Mouse (Mus musculus): ENCODE results near the gene Akap13. TPM values are rescaled to one million over a fixed set of nuclear protein-coding genes. Genes with fewer than 3 reads are reported as not detected.
A peak's percentile ranks its signal among the peaks of the same experiment; 100 is the strongest.

The Akap13 gene
- polyA plus RNA-seq, 1 experiment from 2014 or later = 17.4 TPM

DNA sequence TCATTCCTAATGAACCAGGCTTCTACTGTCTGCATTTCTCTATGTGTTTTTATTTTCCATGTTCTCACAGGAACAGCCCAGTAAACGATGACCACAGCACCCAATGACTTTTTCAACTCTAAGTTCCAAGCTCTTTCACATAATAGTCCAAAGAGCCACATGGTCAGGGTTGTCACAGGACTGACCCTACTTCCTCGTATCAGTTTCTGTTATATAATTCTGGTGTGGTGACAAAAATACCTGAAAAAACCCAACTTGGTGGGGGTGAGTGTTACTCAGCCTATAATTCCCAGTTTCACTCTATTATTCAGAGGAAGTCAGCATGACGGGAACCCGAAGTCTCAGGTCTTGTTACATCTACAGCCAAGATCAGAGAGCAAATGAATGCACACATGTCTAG is 45.5 kb downstream of the Akap13 start:
- H3K27me3 ChIP-seq (replicated peaks; ENCODE audit: control insufficient read depth, insufficient read depth, low read length) = no peaks in the 10 kb centered on the region
- WGBS = 71% methylated on average over 4 of the region's 4 CpGs
- H3K4me2 ChIP-seq (replicated peaks; ENCODE audit: low read depth) = no peak overlapping the region
- no peak for ATAC-seq
- H3K36me3 ChIP-seq (ENCODE audit: control insufficient read depth, insufficient read depth) = no peaks in the 10 kb centered on the region
- no peaks in the 10 kb centered on the region for H3K9me3 ChIP-seq (ENCODE audit: control insufficient read depth)
- TF ChIP-seq CTCF (IDR thresholded peaks at IDR 0.05; ENCODE audit: low read depth) = no peak
- peaks cover 17% of the 10 kb centered on the region; the same call in 1 of the 2 replicates for H3K4me1 ChIP-seq (replicated peaks; ENCODE audit: control insufficient read depth, insufficient read depth, low read length)
- H3K9ac ChIP-seq (ENCODE audit: low read depth, low read length) = no peak overlapping the region
- H3K27ac ChIP-seq (ENCODE audit: low read depth, low read length) = peak overlapping the region; percentile 23
- no peak overlapping the region for H3K4me3 ChIP-seq (ENCODE audit: low read depth, low read length)

GRCm38 (mm10) chr7:75504524-75504923 is 49.2 kb downstream of the Akap13 start:
- no peak overlapping the region for H3K4me3 ChIP-seq (ENCODE audit: low read depth, low read length)
- no peak overlapping the region for H3K9ac ChIP-seq (ENCODE audit: low read depth, low read length)
- H3K27me3 ChIP-seq (replicated peaks; ENCODE audit: control insufficient read depth, insufficient read depth, low read length) = no peaks in the 10 kb centered on the region
- no peaks in the 10 kb centered on the region for H3K36me3 ChIP-seq (ENCODE audit: control insufficient read depth, insufficient read depth)
- 31% methylated on average over 2 of the region's 2 CpGs for WGBS
- H3K9me3 ChIP-seq (ENCODE audit: control insufficient read depth) = no peaks in the 10 kb centered on the region
- TF ChIP-seq CTCF (IDR thresholded peaks at IDR 0.05; ENCODE audit: low read depth) = 0 out of 2 replicates have a peak, but pooled peaks have one; percentile 11
- ATAC-seq = no peak
- no peak overlapping the region for H3K27ac ChIP-seq (ENCODE audit: low read depth, low read length)
- H3K4me2 ChIP-seq (replicated peaks; ENCODE audit: low read depth) = no peak overlapping the region
- peaks cover 6% of the 10 kb centered on the region; the same call in 1 of the 2 replicates for H3K4me1 ChIP-seq (replicated peaks; ENCODE audit: control insufficient read depth, insufficient read depth, low read length)

DNA sequence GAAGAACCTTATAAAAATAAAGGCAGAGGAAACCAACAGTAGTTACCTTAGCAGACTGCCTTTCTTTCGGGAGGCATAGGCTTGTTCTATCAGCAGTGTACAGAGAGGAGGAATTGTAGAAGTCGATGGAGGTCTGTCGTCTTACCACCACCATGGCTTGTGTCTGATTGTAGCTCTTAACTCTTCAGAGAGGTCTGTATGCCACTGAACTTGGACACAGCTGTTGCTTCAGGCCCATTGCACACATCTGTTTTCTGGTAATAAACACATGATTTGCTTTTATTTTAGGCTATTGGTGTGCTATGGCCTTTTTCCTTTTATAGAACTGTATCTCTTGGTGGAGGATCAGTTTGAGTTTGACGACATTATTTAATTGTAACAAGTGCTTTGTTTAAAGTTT is 51.3 kb downstream of the Akap13 start:
- H3K4me1 ChIP-seq (replicated peaks; ENCODE audit: control insufficient read depth, insufficient read depth, low read length) = peaks cover 4% of the 10 kb centered on the region; the same call in 1 of the 2 replicates
- no peaks in the 10 kb centered on the region for H3K9me3 ChIP-seq (ENCODE audit: control insufficient read depth)
- no peak overlapping the region for H3K27ac ChIP-seq (ENCODE audit: low read depth, low read length)
- no peak overlapping the region for H3K4me3 ChIP-seq (ENCODE audit: low read depth, low read length)
- TF ChIP-seq CTCF (IDR thresholded peaks at IDR 0.05; ENCODE audit: low read depth) = no peak
- no peaks in the 10 kb centered on the region for H3K27me3 ChIP-seq (replicated peaks; ENCODE audit: control insufficient read depth, insufficient read depth, low read length)
- no peak overlapping the region for H3K4me2 ChIP-seq (replicated peaks; ENCODE audit: low read depth)
- H3K36me3 ChIP-seq (ENCODE audit: control insufficient read depth, insufficient read depth) = no peaks in the 10 kb centered on the region
- WGBS = 67% methylated on average over 4 of the region's 4 CpGs
- ATAC-seq = no peak
- H3K9ac ChIP-seq (ENCODE audit: low read depth, low read length) = no peak overlapping the region

DNA sequence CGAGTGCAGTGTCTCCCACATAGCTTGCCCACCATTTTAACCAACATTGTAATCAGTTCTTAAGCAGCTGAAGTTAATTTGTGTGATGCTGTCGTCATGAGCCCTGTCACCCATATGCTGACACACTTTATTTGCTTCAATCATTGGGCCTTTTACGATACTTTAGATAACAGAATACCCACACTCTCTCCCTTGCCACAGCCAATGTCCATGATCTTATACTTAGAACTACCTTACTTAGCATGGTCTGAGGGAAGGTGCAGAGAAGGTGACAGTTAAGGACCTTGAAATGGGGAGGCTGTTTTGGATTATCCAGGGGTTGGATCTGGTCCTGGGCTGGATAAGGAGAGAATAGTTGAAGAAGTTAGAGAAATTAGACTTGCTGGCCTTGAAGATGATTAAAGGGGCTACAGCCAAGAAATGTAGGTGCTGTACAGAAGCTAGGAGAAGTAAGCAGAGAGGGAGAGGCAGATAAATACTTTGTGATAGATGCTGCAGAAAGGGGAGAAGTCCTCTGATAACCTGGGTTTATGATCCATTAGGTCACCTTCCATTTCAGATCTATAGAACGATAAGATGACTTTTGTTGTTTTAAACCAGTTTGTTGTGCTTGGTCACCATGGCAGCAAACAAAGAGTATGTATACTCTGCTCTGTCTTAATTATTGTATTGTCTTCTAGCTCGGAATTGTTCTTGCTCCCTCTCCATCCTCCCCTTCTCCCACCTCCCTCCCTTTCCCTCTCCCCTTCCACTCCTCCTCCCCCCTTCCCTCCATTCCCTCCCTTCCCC is 53.9 kb downstream of the Akap13 start:
- ATAC-seq = peak; percentile 56; the same call in 1 of the 2 replicates
- Histone ChIP-seq H3K4me1 (replicated peaks; ENCODE audit: control insufficient read depth, insufficient read depth, low read length) (peaks cover 4% of the 10 kb centered on the region; the same call in 1 of the 2 replicates), H3K27me3 (replicated peaks; ENCODE audit: control insufficient read depth, insufficient read depth, low read length) (no peaks in the 10 kb centered on the region), H3K36me3 (ENCODE audit: control insufficient read depth, insufficient read depth) (no peaks in the 10 kb centered on the region), H3K27ac (ENCODE audit: low read depth, low read length) (no peak overlapping the region), H3K9ac (ENCODE audit: low read depth, low read length) (no peak overlapping the region), H3K9me3 (ENCODE audit: control insufficient read depth) (no peaks in the 10 kb centered on the region), H3K4me2 (replicated peaks; ENCODE audit: low read depth) (0 out of 2 replicates have a peak overlapping the region, but pooled peaks have one; percentile 0), H3K4me3 (ENCODE audit: low read depth, low read length) (no peak overlapping the region)
- WGBS = 26% methylated on average over 5 of the region's 5 CpGs
- no peak for TF ChIP-seq CTCF (IDR thresholded peaks at IDR 0.05; ENCODE audit: low read depth)

- no peak for ATAC-seq
- H3K9me3 ChIP-seq (ENCODE audit: control insufficient read depth) = no peaks in the 10 kb centered on the region
- H3K4me3 ChIP-seq (ENCODE audit: low read depth, low read length) = no peak overlapping the region
- H3K9ac ChIP-seq (ENCODE audit: low read depth, low read length) = no peak overlapping the region
- no peak overlapping the region for H3K4me2 ChIP-seq (replicated peaks; ENCODE audit: low read depth)
- no peak for TF ChIP-seq CTCF (IDR thresholded peaks at IDR 0.05; ENCODE audit: low read depth)
- 0 out of 2 replicates have a peak, but pooled peaks cover 6% of the 10 kb centered on the region for H3K4me1 ChIP-seq (replicated peaks; ENCODE audit: control insufficient read depth, insufficient read depth, low read length)
- WGBS = 70% methylated on average over 6 of the region's 6 CpGs
- H3K27ac ChIP-seq (ENCODE audit: low read depth, low read length) = no peak overlapping the region
- no peaks in the 10 kb centered on the region for H3K27me3 ChIP-seq (replicated peaks; ENCODE audit: control insufficient read depth, insufficient read depth, low read length)
- H3K36me3 ChIP-seq (ENCODE audit: control insufficient read depth, insufficient read depth) = no peaks in the 10 kb centered on the region
Observed at GRCm38 (mm10) chr7:75515472-75515871, 60.1 kb downstream of the Akap13 start.

- WGBS = 81% methylated on average over 14 of the region's 14 CpGs
Observed at GRCm38 (mm10) chr7:75516716-75517619, 61.6 kb downstream of the Akap13 start.

More at GRCm38 (mm10) chr7:75516716-75517619, 61.6 kb downstream of the Akap13 start:
- Histone ChIP-seq H3K9ac (ENCODE audit: low read depth, low read length) (no peak overlapping the region), H3K27me3 (replicated peaks; ENCODE audit: control insufficient read depth, insufficient read depth, low read length) (no peaks in the 10 kb centered on the region), H3K27ac (ENCODE audit: low read depth, low read length) (no peak overlapping the region), H3K4me1 (replicated peaks; ENCODE audit: control insufficient read depth, insufficient read depth, low read length) (peaks cover 6% of the 10 kb centered on the region; the same call in 1 of the 2 replicates), H3K36me3 (ENCODE audit: control insufficient read depth, insufficient read depth) (no peaks in the 10 kb centered on the region), H3K4me3 (ENCODE audit: low read depth, low read length) (no peak overlapping the region), H3K4me2 (replicated peaks; ENCODE audit: low read depth) (no peak overlapping the region), H3K9me3 (ENCODE audit: control insufficient read depth) (no peaks in the 10 kb centered on the region)
- ATAC-seq = no peak
- no peak for TF ChIP-seq CTCF (IDR thresholded peaks at IDR 0.05; ENCODE audit: low read depth)

Measured in intestine, postnatal 0 days (tissue).